Mouse (Mus musculus): ENCODE data around the gene Bmpr1b. TPM values are rescaled to one million over a fixed set of nuclear protein-coding genes. Genes with fewer than 3 reads are reported as not detected.

Gene Bmpr1b
- polyA plus RNA-seq, 1 experiment from 2014 or later = 3.6 TPM

- H3K4me3 ChIP-seq (ENCODE audit: low read depth, low read length) = no peak overlapping the region
- no peaks in the 10 kb centered on the region for H3K36me3 ChIP-seq (ENCODE audit: control insufficient read depth, insufficient read depth, low read length)
- WGBS = 21% methylated on average over 13 of the region's 13 CpGs
- peak; percentile 92 for ATAC-seq
- H3K4me1 ChIP-seq (ENCODE audit: control insufficient read depth, insufficient read depth, low read length) = no peaks in the 10 kb centered on the region
- 0 out of 2 replicates have a peak overlapping the region, but pooled peaks have one; percentile 38 for H3K9ac ChIP-seq (ENCODE audit: low read depth, low read length)
- no peaks in the 10 kb centered on the region for H3K9me3 ChIP-seq (replicated peaks; ENCODE audit: control insufficient read depth, low read length, poor library complexity, severe bottlenecking)
- no peaks in the 10 kb centered on the region for H3K27me3 ChIP-seq (ENCODE audit: control insufficient read depth, insufficient read depth, low read depth, low read length)
- peak overlapping the region; percentile 34; the same call in 1 of the 2 replicates for H3K4me2 ChIP-seq (ENCODE audit: low read length)
- H3K27ac ChIP-seq (ENCODE audit: low read length) = no peak overlapping the region
Observed at GRCm38 (mm10) chr3:141862816-141863461, 306.3 kb downstream of the Bmpr1b start.

DNA sequence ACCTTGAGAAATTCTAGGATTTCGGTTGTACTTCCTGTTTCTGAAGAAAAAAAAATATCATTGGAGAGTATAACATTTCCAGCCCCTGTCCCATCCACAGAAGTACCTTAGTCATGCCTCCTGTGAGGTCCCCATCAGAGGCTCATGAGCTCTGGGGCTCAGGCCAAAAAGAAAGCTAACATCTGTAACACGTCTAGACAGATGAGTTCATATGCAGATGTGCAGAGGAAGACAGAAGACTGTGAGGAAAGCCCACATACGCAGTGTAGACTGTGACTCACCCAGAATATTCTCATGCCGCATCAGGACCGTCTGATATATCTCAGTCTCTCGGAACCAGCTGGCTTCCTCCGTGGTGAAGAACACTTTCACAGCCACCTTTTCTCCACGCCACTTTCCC lies 312.1 kb downstream of the Bmpr1b start:
- Histone ChIP-seq H3K4me1 (ENCODE audit: control insufficient read depth, insufficient read depth, low read length) (no peaks in the 10 kb centered on the region), H3K4me2 (ENCODE audit: low read length) (no peak overlapping the region), H3K36me3 (ENCODE audit: control insufficient read depth, insufficient read depth, low read length) (no peaks in the 10 kb centered on the region), H3K9ac (ENCODE audit: low read depth, low read length) (no peak overlapping the region), H3K27ac (ENCODE audit: low read length) (no peak overlapping the region), H3K27me3 (ENCODE audit: control insufficient read depth, insufficient read depth, low read depth, low read length) (no peaks in the 10 kb centered on the region), H3K4me3 (ENCODE audit: low read depth, low read length) (no peak overlapping the region), H3K9me3 (replicated peaks; ENCODE audit: control insufficient read depth, low read length, poor library complexity, severe bottlenecking) (no peaks in the 10 kb centered on the region)
- WGBS = 95% methylated on average over 8 of the region's 8 CpGs
- ATAC-seq = no peak

DNA sequence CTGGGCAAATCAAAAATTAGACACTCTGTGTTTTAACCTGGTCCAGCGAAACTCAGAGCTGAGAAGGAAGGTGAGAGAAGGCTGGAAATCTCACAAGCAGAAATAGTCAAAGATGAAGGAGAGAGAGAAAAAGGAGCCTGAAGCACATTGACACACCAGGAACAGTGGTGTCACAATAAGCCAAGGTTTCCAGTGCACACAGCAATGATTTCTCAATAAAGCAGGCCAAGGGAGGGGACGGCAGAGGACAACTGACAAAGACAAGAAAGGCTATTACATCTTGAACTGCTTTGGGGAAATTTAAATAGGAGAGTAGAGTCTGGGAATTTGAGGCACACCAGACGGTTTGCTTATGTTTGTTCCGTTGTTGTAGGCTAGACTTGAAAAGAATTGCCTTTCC lies 314.9 kb downstream of the Bmpr1b start:
- no peak overlapping the region for H3K27ac ChIP-seq (ENCODE audit: low read length)
- H3K9me3 ChIP-seq (replicated peaks; ENCODE audit: control insufficient read depth, low read length, poor library complexity, severe bottlenecking) = no peaks in the 10 kb centered on the region
- no peak for ATAC-seq
- H3K27me3 ChIP-seq (ENCODE audit: control insufficient read depth, insufficient read depth, low read depth, low read length) = no peaks in the 10 kb centered on the region
- no peaks in the 10 kb centered on the region for H3K36me3 ChIP-seq (ENCODE audit: control insufficient read depth, insufficient read depth, low read length)
- no peak overlapping the region for H3K4me3 ChIP-seq (ENCODE audit: low read depth, low read length)
- no peaks in the 10 kb centered on the region for H3K4me1 ChIP-seq (ENCODE audit: control insufficient read depth, insufficient read depth, low read length)
- WGBS = 78% methylated on average over 4 of the region's 4 CpGs
- no peak overlapping the region for H3K9ac ChIP-seq (ENCODE audit: low read depth, low read length)
- H3K4me2 ChIP-seq (ENCODE audit: low read length) = no peak overlapping the region

GRCm38 (mm10) chr3:141850141-141850540 lies 319.1 kb downstream of the Bmpr1b start:
- no peak for ATAC-seq
- H3K9ac ChIP-seq (ENCODE audit: low read depth, low read length) = no peak overlapping the region
- no peak overlapping the region for H3K27ac ChIP-seq (ENCODE audit: low read length)
- H3K27me3 ChIP-seq (ENCODE audit: control insufficient read depth, insufficient read depth, low read depth, low read length) = no peaks in the 10 kb centered on the region
- no peak overlapping the region for H3K4me2 ChIP-seq (ENCODE audit: low read length)
- H3K9me3 ChIP-seq (replicated peaks; ENCODE audit: control insufficient read depth, low read length, poor library complexity, severe bottlenecking) = no peaks in the 10 kb centered on the region
- no peaks in the 10 kb centered on the region for H3K4me1 ChIP-seq (ENCODE audit: control insufficient read depth, insufficient read depth, low read length)
- H3K4me3 ChIP-seq (ENCODE audit: low read depth, low read length) = no peak overlapping the region
- H3K36me3 ChIP-seq (ENCODE audit: control insufficient read depth, insufficient read depth, low read length) = no peaks in the 10 kb centered on the region
- WGBS = 79% methylated on average over 7 of the region's 7 CpGs

DNA sequence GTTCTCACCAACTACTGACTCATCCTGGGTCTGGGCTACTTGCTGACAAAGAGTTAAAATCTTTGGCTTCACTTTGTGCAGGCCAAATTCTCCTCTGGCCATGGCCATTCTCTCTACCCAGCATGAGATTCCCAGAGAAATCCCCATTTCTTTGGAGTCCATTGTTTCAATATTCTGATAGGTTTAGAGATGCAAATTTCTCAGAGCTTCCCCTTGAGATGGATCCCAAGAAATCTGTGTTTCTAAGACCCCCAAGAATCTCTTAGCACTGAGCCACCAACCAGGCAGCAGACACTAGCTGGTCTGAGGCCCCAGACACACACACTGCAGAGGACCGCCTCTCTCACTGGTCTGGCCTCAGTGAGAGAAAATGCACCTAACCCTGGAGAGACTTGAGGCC lies 320.0 kb downstream of the Bmpr1b start:
- Histone ChIP-seq H3K4me2 (ENCODE audit: low read length) (no peak overlapping the region), H3K4me3 (ENCODE audit: low read depth, low read length) (no peak overlapping the region), H3K27me3 (ENCODE audit: control insufficient read depth, insufficient read depth, low read depth, low read length) (no peaks in the 10 kb centered on the region), H3K9ac (ENCODE audit: low read depth, low read length) (no peak overlapping the region), H3K9me3 (replicated peaks; ENCODE audit: control insufficient read depth, low read length, poor library complexity, severe bottlenecking) (no peaks in the 10 kb centered on the region), H3K4me1 (ENCODE audit: control insufficient read depth, insufficient read depth, low read length) (no peaks in the 10 kb centered on the region), H3K27ac (ENCODE audit: low read length) (no peak overlapping the region), H3K36me3 (ENCODE audit: control insufficient read depth, insufficient read depth, low read length) (no peaks in the 10 kb centered on the region)
- 15% methylated on average over 1 of the region's 1 CpGs for WGBS
- no peak for ATAC-seq

GRCm38 (mm10) chr3:141838864-141839263 lies 330.4 kb downstream of the Bmpr1b start:
- Histone ChIP-seq H3K27me3 (ENCODE audit: control insufficient read depth, insufficient read depth, low read depth, low read length) (no peaks in the 10 kb centered on the region), H3K36me3 (ENCODE audit: control insufficient read depth, insufficient read depth, low read length) (no peaks in the 10 kb centered on the region), H3K4me2 (ENCODE audit: low read length) (no peak overlapping the region), H3K9ac (ENCODE audit: low read depth, low read length) (no peak overlapping the region), H3K27ac (ENCODE audit: low read length) (no peak overlapping the region), H3K4me3 (ENCODE audit: low read depth, low read length) (no peak overlapping the region), H3K4me1 (ENCODE audit: control insufficient read depth, insufficient read depth, low read length) (no peaks in the 10 kb centered on the region), H3K9me3 (replicated peaks; ENCODE audit: control insufficient read depth, low read length, poor library complexity, severe bottlenecking) (no peaks in the 10 kb centered on the region)
- ATAC-seq = peak; percentile 14; the same call in 1 of the 2 replicates
- 40% methylated on average over 7 of the region's 7 CpGs for WGBS

GRCm38 (mm10) chr3:141831135-141831534 lies 338.1 kb downstream of the Bmpr1b start:
- Histone ChIP-seq H3K4me1 (ENCODE audit: control insufficient read depth, insufficient read depth, low read length) (no peaks in the 10 kb centered on the region), H3K9ac (ENCODE audit: low read depth, low read length) (no peak overlapping the region), H3K27ac (ENCODE audit: low read length) (no peak overlapping the region), H3K4me2 (ENCODE audit: low read length) (no peak overlapping the region), H3K4me3 (ENCODE audit: low read depth, low read length) (no peak overlapping the region), H3K36me3 (ENCODE audit: control insufficient read depth, insufficient read depth, low read length) (no peaks in the 10 kb centered on the region), H3K9me3 (replicated peaks; ENCODE audit: control insufficient read depth, low read length, poor library complexity, severe bottlenecking) (no peaks in the 10 kb centered on the region), H3K27me3 (ENCODE audit: control insufficient read depth, insufficient read depth, low read depth, low read length) (no peaks in the 10 kb centered on the region)
- ATAC-seq = peak; percentile 83
- 14% methylated on average over 3 of the region's 3 CpGs for WGBS

DNA sequence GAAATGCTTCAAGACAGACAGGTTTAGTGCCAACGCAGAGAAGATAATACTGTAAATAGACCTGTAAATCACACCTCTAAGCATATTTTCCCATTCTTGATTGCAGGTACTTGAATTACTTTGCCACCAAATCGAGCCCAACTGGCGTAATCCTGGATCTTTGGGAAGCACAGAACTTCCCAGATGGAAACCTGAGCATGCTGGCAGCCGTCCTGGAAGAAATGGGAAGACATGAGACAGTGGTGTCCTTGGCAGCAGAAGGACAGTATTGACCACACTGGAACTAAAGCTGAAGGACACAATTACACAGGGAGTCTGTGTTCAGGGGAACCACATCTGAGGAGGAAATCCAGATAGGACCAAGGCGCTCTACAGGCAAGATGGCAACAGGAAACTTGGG lies 340.9 kb downstream of the Bmpr1b start:
- no peaks in the 10 kb centered on the region for H3K4me1 ChIP-seq (ENCODE audit: control insufficient read depth, insufficient read depth, low read length)
- no peak for ATAC-seq
- H3K27me3 ChIP-seq (ENCODE audit: control insufficient read depth, insufficient read depth, low read depth, low read length) = no peaks in the 10 kb centered on the region
- H3K4me2 ChIP-seq (ENCODE audit: low read length) = no peak overlapping the region
- no peak overlapping the region for H3K4me3 ChIP-seq (ENCODE audit: low read depth, low read length)
- H3K9ac ChIP-seq (ENCODE audit: low read depth, low read length) = no peak overlapping the region
- no peaks in the 10 kb centered on the region for H3K36me3 ChIP-seq (ENCODE audit: control insufficient read depth, insufficient read depth, low read length)
- WGBS = 94% methylated on average over 5 of the region's 5 CpGs
- H3K9me3 ChIP-seq (replicated peaks; ENCODE audit: control insufficient read depth, low read length, poor library complexity, severe bottlenecking) = no peaks in the 10 kb centered on the region
- no peak overlapping the region for H3K27ac ChIP-seq (ENCODE audit: low read length)

DNA sequence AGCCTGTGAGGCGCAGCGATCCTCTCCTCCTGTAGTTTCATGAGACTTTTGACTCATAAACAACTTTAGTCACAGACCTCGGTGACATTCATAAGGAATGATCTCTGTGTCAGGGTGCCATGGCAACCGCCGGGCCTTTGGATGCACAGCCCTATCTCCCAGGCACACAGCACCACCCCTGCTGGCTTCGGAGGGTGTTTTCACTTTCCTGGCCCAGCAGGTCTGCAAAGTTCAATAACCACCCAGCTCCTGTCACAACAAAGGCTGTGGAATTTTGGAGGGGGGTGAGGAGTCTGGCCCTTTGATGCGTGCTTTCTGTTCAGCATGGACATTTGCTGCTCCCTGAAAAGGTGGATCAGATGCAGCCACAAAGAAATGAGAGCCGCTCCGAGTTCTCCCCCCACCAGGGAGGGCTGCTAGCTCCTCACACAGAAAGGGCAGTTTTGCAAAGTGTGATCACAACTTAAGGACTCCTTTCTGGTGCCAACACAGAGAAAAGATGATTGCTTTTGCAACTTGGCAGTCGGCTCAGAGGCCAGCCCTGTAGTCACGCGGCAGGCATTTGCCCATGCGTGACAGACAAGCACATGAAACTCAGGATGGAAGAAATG lies 349.8 kb downstream of the Bmpr1b start:
- ATAC-seq = peak; percentile 96
- Histone ChIP-seq H3K27me3 (ENCODE audit: control insufficient read depth, insufficient read depth, low read depth, low read length) (no peaks in the 10 kb centered on the region), H3K4me2 (ENCODE audit: low read length) (peak overlapping the region; percentile 37), H3K27ac (ENCODE audit: low read length) (peak overlapping the region; percentile 55), H3K4me3 (ENCODE audit: low read depth, low read length) (no peak overlapping the region), H3K36me3 (ENCODE audit: control insufficient read depth, insufficient read depth, low read length) (no peaks in the 10 kb centered on the region), H3K4me1 (ENCODE audit: control insufficient read depth, insufficient read depth, low read length) (peaks cover 12% of the 10 kb centered on the region), H3K9me3 (replicated peaks; ENCODE audit: control insufficient read depth, low read length, poor library complexity, severe bottlenecking) (no peaks in the 10 kb centered on the region), H3K9ac (ENCODE audit: low read depth, low read length) (0 out of 2 replicates have a peak overlapping the region, but pooled peaks have one; percentile 20)
- WGBS = 3% methylated on average over 13 of the region's 13 CpGs

All from midbrain, embryonic 16.5 days (tissue).